Mouse (Mus musculus) G1E-ER4 (cell line): ENCODE measurements around the gene Hs3st2. TPM values are rescaled to one million over a fixed set of nuclear protein-coding genes. Genes with fewer than 3 reads are reported as not detected.

Source experiments
- GATA1 ChIP-seq: IDR thresholded peaks from one replicate; pipeline ENCODE4 v1.8.0; 2012; ENCODE audit warnings: low read length, inconsistent platforms
- polyA plus RNA-seq: library from polyadenylated mRNA; stranded (reverse); fragments of >175 nt; gene quantifications from 2 replicates; pipeline ENCODE4 v1.2.3, GENCODE M21; 2012

Gene Hs3st2
- polyA plus RNA-seq, 1 experiment: not detected

DNA sequence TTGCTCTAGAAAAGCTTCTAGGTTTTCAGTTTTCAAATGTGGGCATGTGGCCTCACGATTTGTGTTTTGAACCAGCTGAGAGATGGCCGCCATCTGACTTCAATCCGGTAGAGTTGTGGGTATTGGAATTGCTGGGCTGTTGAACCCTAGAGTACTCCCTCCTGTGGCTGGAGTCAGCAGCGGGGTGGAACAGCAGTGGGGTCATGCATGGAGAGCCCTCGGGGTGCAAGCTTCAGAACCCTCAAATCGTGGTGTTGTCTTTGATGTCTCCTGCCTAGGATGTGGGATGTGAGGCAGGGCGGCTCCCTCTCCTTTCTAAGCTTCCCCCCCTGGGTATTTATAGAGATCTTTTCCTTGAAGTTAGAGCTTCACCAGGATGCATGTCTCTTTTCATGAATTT is 52.7 kb downstream of the Hs3st2 start:
- no peak for TF ChIP-seq GATA1

DNA sequence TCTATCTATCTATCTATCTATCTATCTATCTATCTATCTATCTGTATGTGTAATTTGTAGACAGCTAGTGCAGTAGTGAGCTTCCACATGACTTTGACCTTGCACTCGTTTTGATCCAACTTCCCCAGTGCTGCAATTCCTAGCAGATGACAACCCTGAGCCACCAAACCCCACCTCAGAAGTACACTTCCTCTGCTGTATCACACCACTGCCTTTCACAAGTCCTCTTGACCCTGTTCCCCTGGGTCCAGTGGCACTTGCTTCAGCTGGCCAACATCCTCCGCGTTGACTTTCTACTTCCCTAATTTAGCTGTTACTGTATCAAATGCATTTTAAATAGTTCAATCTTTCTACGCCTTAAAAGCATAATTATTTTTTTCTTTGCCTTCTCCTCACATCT is 54.6 kb downstream of the Hs3st2 start:
- TF ChIP-seq GATA1: no peak

- no peak for TF ChIP-seq GATA1
Observed at GRCm38 (mm10) chr7:121450951-121451843, 59.5 kb downstream of the Hs3st2 start.

- TF ChIP-seq GATA1: no peak
Observed at GRCm38 (mm10) chr7:121456716-121457115, 65.1 kb downstream of the Hs3st2 start.

- no peak for TF ChIP-seq GATA1
Observed at GRCm38 (mm10) chr7:121458075-121458474, 66.4 kb downstream of the Hs3st2 start.

GRCm38 (mm10) chr7:121460626-121461025 is 69.0 kb downstream of the Hs3st2 start:
- no peak for TF ChIP-seq GATA1

GRCm38 (mm10) chr7:121464441-121464840 is 72.8 kb downstream of the Hs3st2 start:
- TF ChIP-seq GATA1: no peak

- TF ChIP-seq GATA1: no peak
Observed at GRCm38 (mm10) chr7:121465111-121465510, 73.5 kb downstream of the Hs3st2 start.

- TF ChIP-seq GATA1: no peak
Observed at GRCm38 (mm10) chr7:121466331-121466730, 74.7 kb downstream of the Hs3st2 start.

DNA sequence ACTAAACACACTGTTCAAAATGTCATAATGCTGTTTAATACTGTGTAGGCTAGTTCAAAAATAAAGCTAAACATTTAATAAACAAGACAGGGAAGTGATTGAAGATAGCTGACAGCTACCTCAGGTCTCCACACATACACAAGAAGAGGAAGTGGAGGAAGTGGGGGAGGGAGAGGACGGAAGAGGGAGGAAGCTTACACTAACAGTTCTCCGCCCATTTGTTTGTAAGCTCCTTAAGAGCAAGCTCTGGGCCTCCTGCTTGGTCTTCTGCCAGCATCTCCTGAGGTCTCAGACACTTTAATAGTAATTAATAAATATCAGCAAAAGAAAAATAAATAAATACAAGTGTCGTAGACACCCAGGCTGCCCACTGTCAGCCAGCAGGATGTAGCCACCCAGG is 77.8 kb downstream of the Hs3st2 start:
- TF ChIP-seq GATA1: no peak

GRCm38 (mm10) chr7:121478302-121478701 is 86.6 kb downstream of the Hs3st2 start:
- no peak for TF ChIP-seq GATA1

DNA sequence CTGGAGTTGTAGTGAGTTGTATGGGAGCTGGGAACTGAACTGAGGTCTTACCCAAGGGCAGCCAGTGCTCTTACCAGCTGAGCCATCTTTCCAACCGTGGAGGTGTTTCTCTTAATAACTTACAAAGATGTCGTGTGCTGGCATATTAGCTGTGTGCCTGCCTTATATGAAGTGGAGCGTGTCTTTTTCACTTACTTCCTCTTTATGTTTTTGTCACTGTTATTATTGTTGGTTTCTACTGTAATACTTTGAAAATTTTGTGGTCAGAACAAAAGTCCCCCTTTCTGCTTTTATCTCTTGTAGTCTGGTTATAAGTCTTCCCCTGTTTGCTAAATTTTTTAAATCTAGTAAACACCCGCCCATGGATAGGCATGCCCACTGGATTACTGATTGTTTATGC is 88.4 kb downstream of the Hs3st2 start:
- no peak for TF ChIP-seq GATA1

- no peak for TF ChIP-seq GATA1
Observed at GRCm38 (mm10) chr7:121484590-121484989, 92.9 kb downstream of the Hs3st2 start.

- TF ChIP-seq GATA1: no peak
Observed at GRCm38 (mm10) chr7:121485266-121485665, 93.6 kb downstream of the Hs3st2 start.

- TF ChIP-seq GATA1: no peak
Observed at GRCm38 (mm10) chr7:121487291-121487690, 95.6 kb downstream of the Hs3st2 start.

DNA sequence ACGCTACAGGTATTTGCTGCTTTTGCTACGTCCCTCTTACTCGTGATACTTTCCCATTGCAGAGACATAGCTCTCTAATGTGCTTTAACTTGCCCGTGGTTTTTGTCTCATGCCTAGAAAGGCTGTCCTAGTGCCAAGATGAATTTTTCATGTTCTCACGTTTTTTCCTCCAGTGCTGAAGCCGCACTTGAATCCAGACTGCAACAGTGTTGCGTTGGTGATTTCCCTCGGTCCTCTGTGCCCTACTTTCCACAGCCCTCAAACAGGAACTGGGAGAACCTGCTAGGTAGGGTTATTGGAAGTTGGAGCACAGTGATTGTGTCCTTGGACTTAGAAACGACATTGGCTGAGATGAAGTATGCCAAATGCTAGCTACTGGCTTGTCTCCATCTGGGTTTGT is 97.7 kb downstream of the Hs3st2 start:
- TF ChIP-seq GATA1: no peak

- no peak for TF ChIP-seq GATA1
Observed at GRCm38 (mm10) chr7:121491455-121492005, 99.9 kb downstream of the Hs3st2 start.

- TF ChIP-seq GATA1: no peak
Observed at GRCm38 (mm10) chr7:121500516-121500915, 108.9 kb downstream of the Hs3st2 start.
